Mouse (Mus musculus) E14TG2a.4 (cell line): ENCODE data around the gene Rplp1.

Source experiments
- H3K27me3 ChIP-seq: 2 replicates; pipeline ENCODE4 v1.6.1; 2014; ENCODE audit warnings: low read length, control low read depth; ENCODE audit not compliant: insufficient read depth
- H3K36me3 ChIP-seq: 2 replicates; pipeline ENCODE4 v1.6.1; 2014; ENCODE audit warnings: low read length, control low read depth; ENCODE audit not compliant: insufficient read depth
- H3K4me1 ChIP-seq: replicated peaks from 2 replicates; pipeline ENCODE4 v1.6.1; 2014; ENCODE audit warnings: low read depth, low read length, control low read depth
- H3K4me3 ChIP-seq: replicated peaks from 2 replicates; pipeline ENCODE4 v1.5.1; 2014; ENCODE audit warnings: mild to moderate bottlenecking, low read length
- H3K9me3 ChIP-seq: 2 replicates; pipeline ENCODE4 v1.6.1; 2014; ENCODE audit warnings: low read length, control low read depth
- CTCF ChIP-seq: conservative IDR thresholded peaks from 2 replicates; pipeline ENCODE4 v1.5.1; 2014; ENCODE audit warnings: low read length
- NANOG ChIP-seq: IDR thresholded peaks from 2 replicates; pipeline ENCODE4 v1.6.1; 2014; ENCODE audit warnings: borderline replicate concordance, low read length, mixed read lengths
- POU5F1 ChIP-seq: IDR thresholded peaks from 2 replicates; pipeline ENCODE4 v1.6.1; 2014; ENCODE audit warnings: low read length, borderline replicate concordance

The Rplp1 gene

GRCm38 (mm10) chr9:61889855-61890254 is 24.5 kb downstream of the Rplp1 start:
- no peak overlapping the region for H3K4me3 ChIP-seq
- H3K4me1 ChIP-seq: no peaks in the 10 kb centered on the region
- H3K27me3 ChIP-seq: no peaks in the 10 kb centered on the region; the same call in 1 of the 2 replicates
- no peaks in the 10 kb centered on the region for H3K9me3 ChIP-seq
- TF ChIP-seq POU5F1 (no peak), NANOG (no peak), CTCF (no peak)
- no peaks in the 10 kb centered on the region for H3K36me3 ChIP-seq

GRCm38 (mm10) chr9:61887661-61888379 is 26.5 kb downstream of the Rplp1 start:
- no peaks in the 10 kb centered on the region for H3K36me3 ChIP-seq
- no peaks in the 10 kb centered on the region for H3K9me3 ChIP-seq
- peaks cover 3% of the 10 kb centered on the region; the same call in 1 of the 2 replicates for H3K27me3 ChIP-seq
- TF ChIP-seq NANOG (no peak), POU5F1 (no peak), CTCF (no peak)
- H3K4me1 ChIP-seq: no peaks in the 10 kb centered on the region
- no peak overlapping the region for H3K4me3 ChIP-seq

- no peaks in the 10 kb centered on the region for H3K9me3 ChIP-seq
- H3K36me3 ChIP-seq: no peaks in the 10 kb centered on the region
- no peaks in the 10 kb centered on the region for H3K4me1 ChIP-seq
- peaks cover 3% of the 10 kb centered on the region; the same call in 1 of the 2 replicates for H3K27me3 ChIP-seq
- TF ChIP-seq CTCF: no peak
- no peak overlapping the region for H3K4me3 ChIP-seq
Observed at GRCm38 (mm10) chr9:61885964-61886363, 28.4 kb downstream of the Rplp1 start.

- no peaks in the 10 kb centered on the region for H3K36me3 ChIP-seq
- H3K27me3 ChIP-seq: peaks cover 3% of the 10 kb centered on the region; the same call in 1 of the 2 replicates
- H3K9me3 ChIP-seq: no peaks in the 10 kb centered on the region
- no peaks in the 10 kb centered on the region for H3K4me1 ChIP-seq
- TF ChIP-seq NANOG: no peak
- TF ChIP-seq CTCF: no peak
- no peak for TF ChIP-seq POU5F1
- H3K4me3 ChIP-seq: no peak overlapping the region
Observed at GRCm38 (mm10) chr9:61884936-61885335, 29.4 kb downstream of the Rplp1 start.

- Histone ChIP-seq H3K27me3 (peaks cover 3% of the 10 kb centered on the region; the same call in 1 of the 2 replicates), H3K36me3 (no peaks in the 10 kb centered on the region), H3K4me1 (no peaks in the 10 kb centered on the region), H3K4me3 (no peak overlapping the region), H3K9me3 (no peaks in the 10 kb centered on the region)
- TF ChIP-seq CTCF (no peak), POU5F1 (no peak), NANOG (no peak)
Observed at GRCm38 (mm10) chr9:61884375-61884774, 30.0 kb downstream of the Rplp1 start.

GRCm38 (mm10) chr9:61882179-61882578 is 32.2 kb downstream of the Rplp1 start:
- H3K4me3 ChIP-seq: no peak overlapping the region
- peaks cover 18% of the 10 kb centered on the region for H3K4me1 ChIP-seq
- no peak for TF ChIP-seq POU5F1
- no peak for TF ChIP-seq CTCF
- TF ChIP-seq NANOG: no peak
- H3K27me3 ChIP-seq: peaks cover 5% of the 10 kb centered on the region; the same call in 1 of the 2 replicates
- no peaks in the 10 kb centered on the region for H3K9me3 ChIP-seq
- H3K36me3 ChIP-seq: no peaks in the 10 kb centered on the region

- H3K36me3 ChIP-seq: no peaks in the 10 kb centered on the region
- peaks cover 14% of the 10 kb centered on the region; the same call in 1 of the 2 replicates for H3K27me3 ChIP-seq
- peaks cover 32% of the 10 kb centered on the region for H3K4me1 ChIP-seq
- no peaks in the 10 kb centered on the region for H3K9me3 ChIP-seq
- no peak for TF ChIP-seq NANOG
- TF ChIP-seq CTCF: peak; percentile 66
- no peak for TF ChIP-seq POU5F1
- H3K4me3 ChIP-seq: no peak overlapping the region
Observed at GRCm38 (mm10) chr9:61878889-61879288, 35.5 kb downstream of the Rplp1 start.

- Histone ChIP-seq H3K27me3 (peaks cover 14% of the 10 kb centered on the region; the same call in 1 of the 2 replicates), H3K9me3 (no peaks in the 10 kb centered on the region), H3K4me1 (peaks cover 38% of the 10 kb centered on the region), H3K36me3 (no peaks in the 10 kb centered on the region), H3K4me3 (peak overlapping the region; percentile 43)
- no peak for TF ChIP-seq NANOG
- no peak for TF ChIP-seq POU5F1
- TF ChIP-seq CTCF: no peak
Observed at GRCm38 (mm10) chr9:61877373-61878112, 36.8 kb downstream of the Rplp1 start.
